Mouse (Mus musculus): Measurements from ENCODE around the gene U2af2. TPM values are rescaled to one million over a fixed set of nuclear protein-coding genes. Genes with fewer than 3 reads are reported as not detected.
A peak's percentile ranks its signal among the peaks of the same experiment; 100 is the strongest.

Gene U2af2
- total RNA-seq (2014; rRNA removed): 30.4 and 35.2 TPM in 2 replicates
- polyA plus RNA-seq (2012; rRNA removed): 70.6 and 90.4 TPM in 2 replicates

- Histone ChIP-seq H3K27ac (replicated peaks; ENCODE audit: insufficient read depth, low read depth, low read length) (peak within 1 kb of the TSS; percentile 99), H3K36me3 (ENCODE audit: control insufficient read depth, insufficient read depth, low read length) (peaks cover 5% of the 10 kb centered on the region; the same call in 1 of the 2 replicates), H3K4me1 (ENCODE audit: control insufficient read depth, insufficient read depth, low read length) (peaks cover 10% of the 10 kb centered on the region), H3K9ac (ENCODE audit: low read depth, low read length) (peak within 1 kb of the TSS; percentile 91), H3K79me2 (ENCODE audit: control insufficient read depth, insufficient read depth, low read length) (peaks cover 29% of the 10 kb centered on the region; the same call in 1 of the 2 replicates), H3K27me3 (ENCODE audit: control insufficient read depth, insufficient read depth, low read length) (peaks cover 3% of the 10 kb centered on the region), H3K4me3 (ENCODE audit: insufficient read depth, low read depth, low read length) (peak within 1 kb of the TSS; percentile 79)
- WGBS: under 1% methylated on average over 59 of the region's 65 CpGs
- peak; percentile 73 for DNase-seq (ENCODE audit: extremely low read depth, low read depth, low spot score)
- TF ChIP-seq CTCF (IDR thresholded peaks at IDR 0.05; ENCODE audit: low read depth, low read length) (no peak), POLR2A (IDR thresholded peaks at IDR 0.05; ENCODE audit: extremely low read depth, insufficient read depth, low read length) (peak; percentile 39; the same call in 1 of the 2 replicates)
Observed at GRCm38 (mm10) chr7:5061774-5062359, at the start of gene U2af2. U2af2 (plus strand) TSS chr7:5062143.

GRCm38 (mm10) chr7:5012681-5013513 is 49.0 kb upstream of the U2af2 start:
- H3K27ac ChIP-seq (replicated peaks; ENCODE audit: insufficient read depth, low read depth, low read length): no peak overlapping the region
- H3K4me1 ChIP-seq (ENCODE audit: control insufficient read depth, insufficient read depth, low read length): no peaks in the 10 kb centered on the region
- peaks cover 28% of the 10 kb centered on the region for H3K36me3 ChIP-seq (ENCODE audit: control insufficient read depth, insufficient read depth, low read length)
- no peaks in the 10 kb centered on the region for H3K27me3 ChIP-seq (ENCODE audit: control insufficient read depth, insufficient read depth, low read length)
- H3K79me2 ChIP-seq (ENCODE audit: control insufficient read depth, insufficient read depth, low read length): peaks cover 2% of the 10 kb centered on the region; the same call in 1 of the 2 replicates
- H3K9ac ChIP-seq (ENCODE audit: low read depth, low read length): no peak overlapping the region
- 94% methylated on average over 27 of the region's 27 CpGs for WGBS
- no peak for TF ChIP-seq CTCF (IDR thresholded peaks at IDR 0.05; ENCODE audit: low read depth, low read length)
- TF ChIP-seq POLR2A (IDR thresholded peaks at IDR 0.05; ENCODE audit: extremely low read depth, insufficient read depth, low read length): no peak
- no peak overlapping the region for H3K4me3 ChIP-seq (ENCODE audit: insufficient read depth, low read depth, low read length)
- DNase-seq (ENCODE audit: extremely low read depth, low read depth, low spot score): no peak

- no peaks in the 10 kb centered on the region for H3K27me3 ChIP-seq (ENCODE audit: control insufficient read depth, insufficient read depth, low read length)
- under 1% methylated on average over 42 of the region's 42 CpGs for WGBS
- TF ChIP-seq CTCF (IDR thresholded peaks at IDR 0.05; ENCODE audit: low read depth, low read length) (no peak), POLR2A (IDR thresholded peaks at IDR 0.05; ENCODE audit: extremely low read depth, insufficient read depth, low read length) (peak; percentile 32; the same call in 1 of the 2 replicates)
- peak within 1 kb of the TSS; percentile 99 for H3K27ac ChIP-seq (replicated peaks; ENCODE audit: insufficient read depth, low read depth, low read length)
- peaks cover 12% of the 10 kb centered on the region for H3K36me3 ChIP-seq (ENCODE audit: control insufficient read depth, insufficient read depth, low read length)
- peaks cover 1% of the 10 kb centered on the region; the same call in 1 of the 2 replicates for H3K4me1 ChIP-seq (ENCODE audit: control insufficient read depth, insufficient read depth, low read length)
- H3K4me3 ChIP-seq (ENCODE audit: insufficient read depth, low read depth, low read length): peak within 1 kb of the TSS; percentile 99
- H3K79me2 ChIP-seq (ENCODE audit: control insufficient read depth, insufficient read depth, low read length): peaks cover 2% of the 10 kb centered on the region; the same call in 1 of the 2 replicates
- peak; percentile 87 for DNase-seq (ENCODE audit: extremely low read depth, low read depth, low spot score)
- H3K9ac ChIP-seq (ENCODE audit: low read depth, low read length): peak within 1 kb of the TSS; percentile 98
Observed at GRCm38 (mm10) chr7:5014251-5015117, 47.5 kb upstream of the U2af2 start, which contains the start of the genes Zfp524 and Fiz1. Zfp524 (plus strand) TSS chr7:5014415. Fiz1 (minus strand) TSS chr7:5014697.

GRCm38 (mm10) chr7:5015118-5016001 is 46.6 kb upstream of the U2af2 start, which contains the start of gene Gm44973:
Gm44973 (plus strand) TSS chr7:5015496.
- Histone ChIP-seq H3K4me3 (ENCODE audit: insufficient read depth, low read depth, low read length) (peak within 1 kb of the TSS; percentile 99), H3K36me3 (ENCODE audit: control insufficient read depth, insufficient read depth, low read length) (peaks cover 7% of the 10 kb centered on the region; the same call in 1 of the 2 replicates), H3K27ac (replicated peaks; ENCODE audit: insufficient read depth, low read depth, low read length) (peak within 1 kb of the TSS; percentile 99), H3K27me3 (ENCODE audit: control insufficient read depth, insufficient read depth, low read length) (no peaks in the 10 kb centered on the region), H3K79me2 (ENCODE audit: control insufficient read depth, insufficient read depth, low read length) (peaks cover 2% of the 10 kb centered on the region; the same call in 1 of the 2 replicates), H3K4me1 (ENCODE audit: control insufficient read depth, insufficient read depth, low read length) (peaks cover 3% of the 10 kb centered on the region; the same call in 1 of the 2 replicates), H3K9ac (ENCODE audit: low read depth, low read length) (peak within 1 kb of the TSS; percentile 98)
- TF ChIP-seq CTCF (IDR thresholded peaks at IDR 0.05; ENCODE audit: low read depth, low read length) (no peak), POLR2A (IDR thresholded peaks at IDR 0.05; ENCODE audit: extremely low read depth, insufficient read depth, low read length) (0 out of 2 replicates have a peak, but pooled peaks have one; percentile 7)
- peak; percentile 90 for DNase-seq (ENCODE audit: extremely low read depth, low read depth, low spot score)
- WGBS: under 1% methylated on average over 73 of the region's 76 CpGs
